8 mouse cellular contexts compared by ENCODE assay signal in the genomic region with DNA sequence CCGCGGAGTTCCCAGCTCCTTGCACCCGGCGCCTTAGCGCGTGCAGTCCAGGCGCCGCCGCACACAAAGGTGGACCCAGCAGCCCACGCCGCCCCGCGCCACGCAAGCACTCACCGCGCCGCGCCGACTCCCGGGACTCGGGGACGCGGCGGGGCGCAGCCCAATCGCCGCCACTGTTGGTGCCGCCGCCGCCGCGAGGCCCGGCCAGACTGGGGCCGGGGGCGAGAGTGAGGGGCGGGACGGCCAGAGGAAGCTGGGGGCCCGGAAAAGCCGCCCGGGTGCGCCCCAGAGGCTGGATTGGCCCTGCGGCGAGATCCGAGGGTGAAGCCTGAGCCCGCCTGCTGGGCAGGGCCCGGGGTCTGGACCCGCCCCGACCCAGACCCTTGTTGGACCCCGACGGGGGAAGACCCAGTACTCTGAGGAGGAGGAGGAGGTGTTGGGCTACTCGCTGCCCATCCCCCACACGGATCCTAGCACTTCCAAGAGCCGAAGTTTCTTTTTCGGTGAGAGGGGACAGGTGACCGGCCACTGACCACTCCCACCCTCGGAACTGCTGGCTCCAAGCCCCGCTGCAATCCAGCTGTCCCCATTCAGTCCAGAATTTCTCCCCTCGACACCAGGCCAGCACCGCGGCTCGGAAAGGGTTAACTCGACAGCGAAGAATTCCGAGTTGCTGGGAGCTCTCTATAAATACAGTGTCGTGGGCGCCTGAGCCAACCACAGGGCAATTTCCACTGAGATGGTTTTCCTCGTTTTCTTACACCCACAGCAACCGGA. TPM values are rescaled to one million over a fixed set of nuclear protein-coding genes. Genes with fewer than 3 reads are reported as not detected.
DNase-seq lines count a peak whose midpoint lies in the region; ATAC-seq and TF ChIP-seq lines count a peak whose summit lies in the region.

Cd276 (minus strand) TSS at position 530 of the 777 bp plus-strand sequence.

- peak within 1 kb of the TSS; percentile 73 for H3ac ChIP-seq in C2C12 (ENCODE audit: control insufficient read depth, insufficient read length, low read depth)

- ATAC-seq in embryonic facial prominence, embryonic 14.5 days (ENCODE audit: low read depth) = peak; percentile 75
- peak; percentile 69 for ATAC-seq in kidney, postnatal 0 days (replicated peaks; ENCODE audit: low FRiP score, low read depth)
- ATAC-seq in liver, embryonic 11.5 days (replicated peaks; ENCODE audit: low FRiP score) = peak; percentile 29; the same call in 1 of the 2 replicates
- ATAC-seq in neural tube, embryonic 12.5 days (ENCODE audit: low FRiP score, low read depth) = peak; percentile 76

- peaks cover 20% of the 10 kb centered on the region for H3K4me1 ChIP-seq in embryonic facial prominence, embryonic 14.5 days (ENCODE audit: control insufficient read depth, insufficient read depth, low read length)
- peaks cover 37% of the 10 kb centered on the region for H3K4me1 ChIP-seq in heart, embryonic 10.5 days
- H3K4me1 ChIP-seq in kidney, postnatal 0 days (replicated peaks; ENCODE audit: insufficient read depth, low read length) = no peaks in the 10 kb centered on the region
- peaks cover 25% of the 10 kb centered on the region for H3K4me1 ChIP-seq in liver, embryonic 11.5 days (replicated peaks; ENCODE audit: control insufficient read depth, insufficient read depth, low read length)
- H3K4me1 ChIP-seq in neural tube, embryonic 12.5 days = peaks cover 14% of the 10 kb centered on the region

- H3K4me3 ChIP-seq in C2C12 (ENCODE audit: insufficient read depth, poor library complexity, severe bottlenecking) = peak within 1 kb of the TSS; percentile 64
- peak within 1 kb of the TSS; percentile 88 for H3K4me3 ChIP-seq in embryonic facial prominence, embryonic 14.5 days (ENCODE audit: low read depth, low read length)
- H3K4me3 ChIP-seq in heart, embryonic 10.5 days = peak within 1 kb of the TSS; percentile 96
- peak within 1 kb of the TSS; percentile 74 for H3K4me3 ChIP-seq in kidney, postnatal 0 days (replicated peaks; ENCODE audit: low read depth, low read length)
- H3K4me3 ChIP-seq in liver, embryonic 11.5 days (ENCODE audit: low read depth, low read length) = peak within 1 kb of the TSS; percentile 80
- peak within 1 kb of the TSS; percentile 82 for H3K4me3 ChIP-seq in neural tube, embryonic 12.5 days

- H3K9me3 ChIP-seq in embryonic facial prominence, embryonic 14.5 days (ENCODE audit: control insufficient read depth, low read length) = no peaks in the 10 kb centered on the region
- H3K9me3 ChIP-seq in heart, embryonic 10.5 days = no peaks in the 10 kb centered on the region
- no peaks in the 10 kb centered on the region for H3K9me3 ChIP-seq in kidney, postnatal 0 days (replicated peaks; ENCODE audit: low read length)
- no peaks in the 10 kb centered on the region for H3K9me3 ChIP-seq in liver, embryonic 11.5 days (ENCODE audit: control insufficient read depth, low read length)
- no peaks in the 10 kb centered on the region for H3K9me3 ChIP-seq in neural tube, embryonic 12.5 days

- H3K36me3 ChIP-seq in C2C12 (ENCODE audit: control insufficient read depth, insufficient read depth) = peaks cover 4% of the 10 kb centered on the region
- no peaks in the 10 kb centered on the region for H3K36me3 ChIP-seq in embryonic facial prominence, embryonic 14.5 days (ENCODE audit: control insufficient read depth, insufficient read depth, low read length)
- no peaks in the 10 kb centered on the region for H3K36me3 ChIP-seq in heart, embryonic 10.5 days
- H3K36me3 ChIP-seq in kidney, postnatal 0 days (ENCODE audit: insufficient read depth, low read length) = no peaks in the 10 kb centered on the region
- no peaks in the 10 kb centered on the region for H3K36me3 ChIP-seq in liver, embryonic 11.5 days (ENCODE audit: control insufficient read depth, insufficient read depth, low read length)
- H3K36me3 ChIP-seq in neural tube, embryonic 12.5 days = 0 out of 2 replicates have a peak, but pooled peaks cover 3% of the 10 kb centered on the region

- H3K79me3 ChIP-seq in C2C12 (ENCODE audit: low read depth) = peaks cover 32% of the 10 kb centered on the region

- H3K27ac ChIP-seq in embryonic facial prominence, embryonic 14.5 days (replicated peaks; ENCODE audit: low read depth, low read length) = peak within 1 kb of the TSS; percentile 96
- peak within 1 kb of the TSS; percentile 98 for H3K27ac ChIP-seq in heart, embryonic 10.5 days
- H3K27ac ChIP-seq in kidney, postnatal 0 days = peak within 1 kb of the TSS; percentile 92
- peak within 1 kb of the TSS; percentile 60 for H3K27ac ChIP-seq in liver, embryonic 11.5 days (ENCODE audit: low read depth, low read length)
- peak within 1 kb of the TSS; percentile 93 for H3K27ac ChIP-seq in neural tube, embryonic 12.5 days

- WGBS in embryonic facial prominence, embryonic 14.5 days = under 1% methylated on average over 49 of the region's 68 CpGs
- whole genome bisulfite sequencing in heart, embryonic 10.5 days = under 1% methylated on average over 68 of the region's 68 CpGs
- WGBS in kidney, postnatal 0 days = under 1% methylated on average over 68 of the region's 68 CpGs
- WGBS in liver, embryonic 11.5 days = under 1% methylated on average over 67 of the region's 68 CpGs
- under 1% methylated on average over 64 of the region's 68 CpGs for WGBS in neural tube, embryonic 12.5 days

- H3K9ac ChIP-seq in embryonic facial prominence, embryonic 14.5 days (ENCODE audit: low read depth, low read length) = peak within 1 kb of the TSS; percentile 98
- peak within 1 kb of the TSS; percentile 93 for H3K9ac ChIP-seq in kidney, postnatal 0 days (ENCODE audit: low read depth, low read length)
- H3K9ac ChIP-seq in liver, embryonic 11.5 days (ENCODE audit: low read depth, low read length) = peak within 1 kb of the TSS; percentile 78
- H3K9ac ChIP-seq in neural tube, embryonic 12.5 days = peak within 1 kb of the TSS; percentile 96

- peak; percentile 54 for DNase-seq in adrenal gland, postnatal 25 days
- peak; percentile 92 for DNase-seq in embryonic facial prominence, embryonic 14.5 days (ENCODE audit: low spot score)
- DNase-seq in heart, embryonic 10.5 days (ENCODE audit: low spot score) = peak; percentile 91
- peak; percentile 82 for DNase-seq in kidney, postnatal 0 days (ENCODE audit: low spot score)
- peak; percentile 72 for DNase-seq in liver, embryonic 11.5 days (ENCODE audit: low spot score)
- DNase-seq in natural killer cell, adult 2 months (ENCODE audit: low spot score in 2 of 2) = no peak

- H3K4me2 ChIP-seq in embryonic facial prominence, embryonic 14.5 days (ENCODE audit: low read depth, low read length) = peak within 1 kb of the TSS; percentile 62
- H3K4me2 ChIP-seq in kidney, postnatal 0 days (ENCODE audit: low read length) = peak within 1 kb of the TSS; percentile 89
- H3K4me2 ChIP-seq in liver, embryonic 11.5 days = peak within 1 kb of the TSS; percentile 98
- peak within 1 kb of the TSS; percentile 86 for H3K4me2 ChIP-seq in neural tube, embryonic 12.5 days (replicated peaks)

- H3K79me2 ChIP-seq in C2C12 (ENCODE audit: control insufficient read depth, insufficient read depth) = peaks cover 46% of the 10 kb centered on the region

- no peaks in the 10 kb centered on the region for H3K27me3 ChIP-seq in C2C12 (ENCODE audit: control insufficient read depth, insufficient read depth, insufficient read length)
- no peaks in the 10 kb centered on the region for H3K27me3 ChIP-seq in embryonic facial prominence, embryonic 14.5 days (replicated peaks; ENCODE audit: control insufficient read depth, insufficient read depth, low read length)
- H3K27me3 ChIP-seq in heart, embryonic 10.5 days (ENCODE audit: insufficient read depth, poor library complexity, severe bottlenecking) = no peaks in the 10 kb centered on the region
- H3K27me3 ChIP-seq in kidney, postnatal 0 days (ENCODE audit: insufficient read depth, low read length) = no peaks in the 10 kb centered on the region
- H3K27me3 ChIP-seq in liver, embryonic 11.5 days (replicated peaks; ENCODE audit: control insufficient read depth, insufficient read depth, low read length) = 0 out of 2 replicates have a peak, but pooled peaks cover 6% of the 10 kb centered on the region
- no peaks in the 10 kb centered on the region for H3K27me3 ChIP-seq in neural tube, embryonic 12.5 days (replicated peaks)

- no peak for TF ChIP-seq CTCF in C2C12 (IDR thresholded peaks at IDR 0.05; ENCODE audit: control insufficient read depth, insufficient read depth, insufficient read length)
- no peak for TF ChIP-seq CTCF in kidney, postnatal 0 days (IDR thresholded peaks at IDR 0.05; ENCODE audit: low read depth)

TF ChIP-seq in C2C12, 6 proteins besides CTCF, POLR2A, EP300 and RAD21:
- TF ChIP-seq MAX (IDR thresholded peaks at IDR 0.05) (no peak), MYOD1 (IDR thresholded peaks at IDR 0.05; ENCODE audit: control insufficient read depth, insufficient read length, low read depth) (no peak), CEBPB (IDR thresholded peaks at IDR 0.05; ENCODE audit: low read depth) (no peak), FOSL1 (IDR thresholded peaks at IDR 0.05; ENCODE audit: insufficient read depth, low read length, poor library complexity, severe bottlenecking) (no peak)

RNA-seq across cellular contexts. Expression of gene Cd276, which starts in this region (rescaled TPM):
- polyA plus RNA-seq in C2C12 (2012; fragmentation: generic; extraction: Trizol) = 28.8 TPM
- total RNA-seq in adrenal gland, postnatal 25 days (2021) = 13.6 and 18.3 TPM in 2 replicates
- polyA plus RNA-seq in embryonic facial prominence, embryonic 14.5 days (2014; fragmentation: Nextera tagmentation; extraction: Ambion mirVana) = 56.1 and 61.1 TPM in 2 replicates
- polyA plus RNA-seq in heart, embryonic 10.5 days (2016; fragmentation: Nextera tagmentation; extraction: Ambion mirVana) = 33.1 and 38.8 TPM in 2 replicates
- polyA plus RNA-seq in kidney, postnatal 0 days (2015; fragmentation: Nextera tagmentation; extraction: Ambion mirVana) = 23.9 and 27.9 TPM in 2 replicates
- polyA plus RNA-seq in liver, embryonic 11.5 days (2014; fragmentation: Nextera tagmentation; extraction: Ambion mirVana) = 14.9 and 17.8 TPM in 2 replicates
- polyA plus RNA-seq in neural tube, embryonic 12.5 days (2016; fragmentation: Nextera tagmentation; extraction: Ambion mirVana) = 39.4 and 42.2 TPM in 2 replicates

Comparison
In these comparisons a context has a peak if more than half of its experiments do, and no peak if none do; other contexts are left out.
1. DNase-seq: peak in adrenal gland, postnatal 25 days (single experiment), embryonic facial prominence, embryonic 14.5 days (single experiment), heart, embryonic 10.5 days (single experiment), kidney, postnatal 0 days (single experiment) and liver, embryonic 11.5 days (single experiment); none in natural killer cell, adult 2 months (0 of 2).
2. Peak in every context shown above with its lines, with median percentiles within 50 percentile points of each other: H3K4me3 ChIP-seq, ATAC-seq, H3K27ac ChIP-seq, H3K4me2 ChIP-seq and H3K9ac ChIP-seq.